Mouse (Mus musculus): Measurements from ENCODE around the gene Olfr1310. TPM values are rescaled to one million over a fixed set of nuclear protein-coding genes. Genes with fewer than 3 reads are reported as not detected.

The Olfr1310 gene
- polyA plus RNA-seq (2012): not detected in 2 replicates

- TF ChIP-seq GATA1 (IDR thresholded peaks at IDR 0.05; ENCODE audit: low read length): no peak
Measured at GRCm38 (mm10) chr2:112012608-112013007, at the start of gene Olfr1310. TSS of gene Olfr1310 (minus strand) at chr2:112012708.

- TF ChIP-seq GATA1 (IDR thresholded peaks at IDR 0.05; ENCODE audit: low read length): no peak
Measured at GRCm38 (mm10) chr2:112050138-112050537, 37.6 kb upstream of the Olfr1310 start, which contains the start of gene Olfr1312. TSS of gene Olfr1312 (minus strand) at chr2:112050238.

GRCm38 (mm10) chr2:112024312-112024711 lies 11.8 kb upstream of the Olfr1310 start, which contains the start of gene Olfr1311:
TSS of gene Olfr1311 (minus strand) at chr2:112024412.
- no peak for TF ChIP-seq GATA1 (IDR thresholded peaks at IDR 0.05; ENCODE audit: low read length)

GRCm38 (mm10) chr2:112014900-112015299 lies 2.4 kb upstream of the Olfr1310 start:
- no peak for TF ChIP-seq GATA1 (IDR thresholded peaks at IDR 0.05; ENCODE audit: low read length)

GRCm38 (mm10) chr2:111990181-111990580 lies 22.3 kb downstream of the Olfr1310 start, which contains the start of gene Olfr1309:
TSS of gene Olfr1309 (minus strand) at chr2:111990281.
- no peak for TF ChIP-seq GATA1 (IDR thresholded peaks at IDR 0.05; ENCODE audit: low read length)

GRCm38 (mm10) chr2:111964844-111965243 lies 47.7 kb downstream of the Olfr1310 start, which contains the start of gene Olfr1308:
TSS of gene Olfr1308 (minus strand) at chr2:111964944.
- no peak for TF ChIP-seq GATA1 (IDR thresholded peaks at IDR 0.05; ENCODE audit: low read length)

Other genes starting within 250 kb of the Olfr1310 start
- not detected in 2 replicates for gene Olfr1302, start 235.3 kb downstream of the Olfr1310 start, polyA plus RNA-seq (2012)
- gene Olfr1303, start 192.4 kb downstream of the Olfr1310 start, polyA plus RNA-seq (2012): not detected in 2 replicates
- not detected in 2 replicates for gene Olfr1305, start 135.6 kb downstream of the Olfr1310 start, polyA plus RNA-seq (2012)
- not detected in 2 replicates for gene Olfr1306, start 96.4 kb downstream of the Olfr1310 start, polyA plus RNA-seq (2012)
- gene Olfr1307, start 63.3 kb downstream of the Olfr1310 start, polyA plus RNA-seq (2012): not detected in 2 replicates
- not detected in 2 replicates for gene Olfr1308, start 47.8 kb downstream of the Olfr1310 start, polyA plus RNA-seq (2012)
- gene Olfr1309, start 22.4 kb downstream of the Olfr1310 start, polyA plus RNA-seq (2012): not detected in 2 replicates
- gene Olfr1311, start 11.7 kb upstream of the Olfr1310 start, polyA plus RNA-seq (2012): not detected in 2 replicates
- not detected in 2 replicates for gene Olfr1312, start 37.5 kb upstream of the Olfr1310 start, polyA plus RNA-seq (2012)
- not detected in 2 replicates for gene Olfr1313, start 65.1 kb upstream of the Olfr1310 start, polyA plus RNA-seq (2012)
- not detected in 2 replicates for gene Olfr1314, start 84.1 kb upstream of the Olfr1310 start, polyA plus RNA-seq (2012)
- gene Olfr1315-ps1, start 102.7 kb upstream of the Olfr1310 start, polyA plus RNA-seq (2012): not detected in 2 replicates
- not detected in 2 replicates for gene Olfr1316, start 122.3 kb upstream of the Olfr1310 start, polyA plus RNA-seq (2012)
- not detected in 2 replicates for gene Olfr1317, start 127.6 kb upstream of the Olfr1310 start, polyA plus RNA-seq (2012)
- not detected in 2 replicates for gene Olfr1318, start 141.5 kb upstream of the Olfr1310 start, polyA plus RNA-seq (2012)
- gene Lpcat4, start 226.8 kb upstream of the Olfr1310 start, polyA plus RNA-seq (2012): 35.9 and 44.2 TPM in 2 replicates
- 0.03 TPM in 1 of 2 replicates, not detected in the other for gene Nutm1, start 246.6 kb upstream of the Olfr1310 start, polyA plus RNA-seq (2012)
- 35.6 and 100 TPM in 2 replicates for gene Nop10, start 249.2 kb upstream of the Olfr1310 start, polyA plus RNA-seq (2012)